Mouse (Mus musculus): ENCODE measurements at regions not wholly inside any gene's neighbourhood (a gene's known extent, or its start where the extent isn't known, plus 50 kb on each side); places are given as distances from the start of the nearest gene placed in this dataset.

DNA sequence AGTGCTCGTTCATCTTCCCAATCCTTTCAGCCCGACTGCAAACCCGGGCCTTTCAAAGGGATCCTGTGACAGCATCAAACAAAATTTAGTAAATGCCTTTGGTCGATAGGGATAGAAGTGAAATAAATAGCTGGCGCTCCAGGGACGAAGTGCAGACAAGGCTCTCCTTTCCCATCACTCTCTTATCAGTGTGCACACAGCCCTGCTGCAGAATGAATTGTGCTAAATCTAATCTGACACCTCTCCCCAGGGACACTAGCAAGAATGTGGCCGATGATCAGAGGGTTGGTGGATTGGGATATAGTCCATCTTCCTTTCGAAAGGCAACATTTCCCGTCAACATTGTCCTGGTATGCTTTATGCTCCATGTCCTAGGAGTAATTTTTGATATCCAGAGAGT, 1372.9 kb upstream of the Tenm4 start:
- no peak overlapping the region for H3K9ac ChIP-seq (ENCODE audit: low read length)
- H3K4me3 ChIP-seq (ENCODE audit: low read depth, low read length), result no peak overlapping the region
- no peak for ATAC-seq
- H3K4me2 ChIP-seq (ENCODE audit: low read length), result no peak overlapping the region
- no peaks in the 10 kb centered on the region for H3K4me1 ChIP-seq (ENCODE audit: control insufficient read depth, insufficient read depth, low read length)
- H3K27me3 ChIP-seq (replicated peaks; ENCODE audit: control insufficient read depth, insufficient read depth, low read length), result no peaks in the 10 kb centered on the region
- 80% methylated on average over 9 of the region's 9 CpGs for WGBS
- H3K36me3 ChIP-seq (ENCODE audit: control insufficient read depth, insufficient read depth, low read length), result no peaks in the 10 kb centered on the region
- peak; percentile 3 for DNase-seq (ENCODE audit: low spot score)
- no peaks in the 10 kb centered on the region for H3K9me3 ChIP-seq (replicated peaks; ENCODE audit: control insufficient read depth, low read length)
- no peak overlapping the region for H3K27ac ChIP-seq (ENCODE audit: low read depth, low read length)

DNA sequence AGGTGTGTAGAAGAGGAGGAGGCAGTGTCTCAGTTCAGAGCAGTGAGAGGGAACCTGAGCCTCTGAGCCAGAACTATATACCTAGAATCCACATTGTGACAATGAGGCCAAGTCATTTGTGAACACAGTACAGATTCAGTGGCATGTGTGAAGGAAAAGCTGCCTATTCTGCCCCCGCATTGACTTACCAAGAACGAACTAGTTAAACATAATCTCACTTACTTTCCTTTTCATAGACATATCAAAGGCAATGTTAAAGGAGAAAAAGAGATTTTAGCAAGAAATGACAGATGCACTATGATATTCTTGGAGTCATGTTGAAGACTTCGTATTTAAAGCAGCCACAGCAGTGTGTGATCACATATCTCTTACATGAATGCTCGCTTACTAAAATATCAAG, 1329.8 kb upstream of the Tenm4 start:
- H3K27me3 ChIP-seq (replicated peaks; ENCODE audit: control insufficient read depth, insufficient read depth, low read length), result no peaks in the 10 kb centered on the region
- ATAC-seq (no peak), DNase-seq (ENCODE audit: low spot score) (no peak)
- 94% methylated on average over 4 of the region's 4 CpGs for WGBS
- no peak overlapping the region for H3K4me2 ChIP-seq (ENCODE audit: low read length)
- H3K27ac ChIP-seq (ENCODE audit: low read depth, low read length), result no peak overlapping the region
- no peaks in the 10 kb centered on the region for H3K9me3 ChIP-seq (replicated peaks; ENCODE audit: control insufficient read depth, low read length)
- H3K4me1 ChIP-seq (ENCODE audit: control insufficient read depth, insufficient read depth, low read length), result no peaks in the 10 kb centered on the region
- no peak overlapping the region for H3K9ac ChIP-seq (ENCODE audit: low read length)
- no peaks in the 10 kb centered on the region for H3K36me3 ChIP-seq (ENCODE audit: control insufficient read depth, insufficient read depth, low read length)
- H3K4me3 ChIP-seq (ENCODE audit: low read depth, low read length), result no peak overlapping the region

DNA sequence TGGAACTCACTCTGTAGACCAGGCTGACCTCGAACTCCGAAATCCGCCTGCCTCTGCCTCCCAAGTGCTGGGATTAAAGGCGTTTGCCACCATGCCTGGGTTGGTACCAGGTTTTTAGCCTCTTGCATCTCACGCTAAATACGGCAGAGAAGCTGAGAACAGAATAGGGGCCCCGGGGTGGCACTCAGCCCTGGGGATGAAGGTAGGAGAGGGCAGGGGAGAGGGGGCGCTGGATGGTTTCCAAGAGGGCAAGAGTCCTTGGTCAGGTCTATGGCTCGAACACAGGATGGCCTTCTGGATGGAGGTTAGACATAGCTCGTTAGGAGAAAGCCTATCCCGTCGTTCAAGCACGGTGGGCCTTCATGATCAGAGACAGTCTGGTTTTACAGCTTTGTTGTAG, 1319.7 kb upstream of the Tenm4 start:
- DNase-seq (ENCODE audit: low spot score) (no peak), ATAC-seq (no peak)
- no peaks in the 10 kb centered on the region for H3K9me3 ChIP-seq (replicated peaks; ENCODE audit: control insufficient read depth, low read length)
- H3K27me3 ChIP-seq (replicated peaks; ENCODE audit: control insufficient read depth, insufficient read depth, low read length), result no peaks in the 10 kb centered on the region
- H3K9ac ChIP-seq (ENCODE audit: low read length), result no peak overlapping the region
- H3K4me2 ChIP-seq (ENCODE audit: low read length), result no peak overlapping the region
- no peak overlapping the region for H3K4me3 ChIP-seq (ENCODE audit: low read depth, low read length)
- no peak overlapping the region for H3K27ac ChIP-seq (ENCODE audit: low read depth, low read length)
- no peaks in the 10 kb centered on the region for H3K4me1 ChIP-seq (ENCODE audit: control insufficient read depth, insufficient read depth, low read length)
- H3K36me3 ChIP-seq (ENCODE audit: control insufficient read depth, insufficient read depth, low read length), result no peaks in the 10 kb centered on the region
- 89% methylated on average over 13 of the region's 13 CpGs for WGBS

DNA sequence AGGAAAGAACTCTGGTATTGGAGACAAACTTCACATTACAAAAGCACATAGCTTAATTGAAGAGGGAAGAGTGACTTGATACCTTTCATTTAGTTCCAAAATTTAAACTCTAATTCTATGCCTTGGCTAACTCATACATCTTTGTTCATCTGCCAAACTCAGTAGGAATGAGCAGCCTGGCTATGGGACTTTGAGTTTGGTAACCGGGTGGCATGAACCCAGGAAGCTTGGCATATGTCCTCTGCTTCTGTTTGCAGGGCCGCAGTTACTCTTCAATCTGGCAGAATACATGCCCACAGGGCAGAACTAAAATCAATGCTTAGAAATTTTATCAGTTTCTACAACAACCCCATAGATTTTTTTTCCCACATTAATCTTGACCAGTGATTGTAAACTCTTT, 1314.4 kb upstream of the Tenm4 start:
- H3K9ac ChIP-seq (ENCODE audit: low read length), result no peak overlapping the region
- no peak overlapping the region for H3K4me3 ChIP-seq (ENCODE audit: low read depth, low read length)
- H3K36me3 ChIP-seq (ENCODE audit: control insufficient read depth, insufficient read depth, low read length), result no peaks in the 10 kb centered on the region
- no peaks in the 10 kb centered on the region for H3K4me1 ChIP-seq (ENCODE audit: control insufficient read depth, insufficient read depth, low read length)
- no peak for ATAC-seq
- no peak overlapping the region for H3K4me2 ChIP-seq (ENCODE audit: low read length)
- H3K9me3 ChIP-seq (replicated peaks; ENCODE audit: control insufficient read depth, low read length), result no peaks in the 10 kb centered on the region
- H3K27me3 ChIP-seq (replicated peaks; ENCODE audit: control insufficient read depth, insufficient read depth, low read length), result no peaks in the 10 kb centered on the region
- 80% methylated on average over 2 of the region's 2 CpGs for WGBS
- DNase-seq (ENCODE audit: low spot score), result peak; percentile 18
- no peak overlapping the region for H3K27ac ChIP-seq (ENCODE audit: low read depth, low read length)

DNA sequence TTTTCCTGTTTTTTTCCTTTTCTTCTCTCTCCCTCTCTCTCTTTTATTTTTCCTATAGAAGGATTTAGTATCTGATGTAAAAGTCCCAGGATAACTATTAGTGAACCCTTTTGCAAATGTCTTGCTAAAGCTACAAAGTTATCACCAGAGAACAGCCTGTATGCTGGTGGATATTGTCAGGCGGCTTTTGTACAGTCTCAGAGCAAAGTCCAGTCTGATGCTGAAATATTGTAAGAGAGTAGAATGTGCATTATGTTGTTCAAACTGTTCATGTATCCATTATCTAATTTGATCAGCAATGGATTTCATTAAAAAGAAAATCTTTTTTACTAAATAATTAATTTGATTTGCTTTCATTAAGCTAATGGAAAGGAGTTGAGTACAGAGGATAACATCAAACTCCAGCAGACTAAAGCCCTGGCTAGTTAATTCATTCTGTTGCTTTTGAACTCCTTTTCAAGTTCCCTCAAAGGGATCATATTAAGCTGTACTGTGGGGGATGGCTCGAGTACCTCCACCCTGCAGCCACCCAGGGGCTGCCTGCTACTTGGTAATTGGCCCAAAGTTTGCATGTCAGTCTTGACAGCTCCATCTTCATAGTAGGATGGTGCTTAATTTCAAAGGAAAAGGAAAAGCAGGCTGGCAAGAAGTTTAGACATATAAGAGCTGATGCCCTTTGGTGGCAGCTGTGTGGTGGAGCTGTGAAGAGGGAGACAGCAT, 1280.2 kb upstream of the Tenm4 start:
- no peaks in the 10 kb centered on the region for H3K27me3 ChIP-seq (replicated peaks; ENCODE audit: control insufficient read depth, insufficient read depth, low read length)
- no peaks in the 10 kb centered on the region for H3K4me1 ChIP-seq (ENCODE audit: control insufficient read depth, insufficient read depth, low read length)
- no peak overlapping the region for H3K4me2 ChIP-seq (ENCODE audit: low read length)
- H3K9me3 ChIP-seq (replicated peaks; ENCODE audit: control insufficient read depth, low read length), result no peaks in the 10 kb centered on the region
- ATAC-seq, result peak; percentile 46; the same call in 1 of the 2 replicates
- H3K36me3 ChIP-seq (ENCODE audit: control insufficient read depth, insufficient read depth, low read length), result no peaks in the 10 kb centered on the region
- no peak overlapping the region for H3K9ac ChIP-seq (ENCODE audit: low read length)
- peak; percentile 38 for DNase-seq (ENCODE audit: low spot score)
- H3K27ac ChIP-seq (ENCODE audit: low read depth, low read length), result no peak overlapping the region
- H3K4me3 ChIP-seq (ENCODE audit: low read depth, low read length), result no peak overlapping the region
- WGBS, result 28% methylated on average over 2 of the region's 2 CpGs

DNA sequence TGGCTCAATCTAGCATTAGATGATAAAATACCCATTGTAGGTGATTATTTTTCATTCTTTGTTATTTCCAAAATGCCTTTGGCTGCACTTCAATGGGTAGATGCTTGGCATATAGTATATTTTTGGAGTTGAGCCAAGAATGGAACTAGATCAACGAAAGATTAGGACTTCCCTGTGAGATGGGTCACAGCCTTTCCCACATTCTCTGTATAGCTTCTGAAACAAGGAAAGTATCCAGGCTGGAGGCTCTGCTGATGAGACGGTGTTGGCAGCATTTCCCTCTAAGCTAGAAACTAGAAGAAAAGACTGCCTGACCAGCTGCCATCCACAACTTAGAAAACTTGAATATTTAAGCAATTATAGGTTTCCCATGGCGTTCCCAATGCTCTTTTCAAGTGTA, 1273.0 kb upstream of the Tenm4 start:
- DNase-seq (ENCODE audit: low spot score), result peak; percentile 51
- peak; percentile 61; the same call in 1 of the 2 replicates for ATAC-seq
- H3K4me1 ChIP-seq (ENCODE audit: control insufficient read depth, insufficient read depth, low read length), result no peaks in the 10 kb centered on the region
- H3K36me3 ChIP-seq (ENCODE audit: control insufficient read depth, insufficient read depth, low read length), result no peaks in the 10 kb centered on the region
- no peaks in the 10 kb centered on the region for H3K27me3 ChIP-seq (replicated peaks; ENCODE audit: control insufficient read depth, insufficient read depth, low read length)
- H3K4me2 ChIP-seq (ENCODE audit: low read length), result no peak overlapping the region
- 0 out of 2 replicates have a peak, but pooled peaks cover 4% of the 10 kb centered on the region for H3K9me3 ChIP-seq (replicated peaks; ENCODE audit: control insufficient read depth, low read length)
- H3K9ac ChIP-seq (ENCODE audit: low read length), result no peak overlapping the region
- WGBS, result 27% methylated on average over 3 of the region's 3 CpGs
- no peak overlapping the region for H3K4me3 ChIP-seq (ENCODE audit: low read depth, low read length)
- H3K27ac ChIP-seq (ENCODE audit: low read depth, low read length), result no peak overlapping the region

DNA sequence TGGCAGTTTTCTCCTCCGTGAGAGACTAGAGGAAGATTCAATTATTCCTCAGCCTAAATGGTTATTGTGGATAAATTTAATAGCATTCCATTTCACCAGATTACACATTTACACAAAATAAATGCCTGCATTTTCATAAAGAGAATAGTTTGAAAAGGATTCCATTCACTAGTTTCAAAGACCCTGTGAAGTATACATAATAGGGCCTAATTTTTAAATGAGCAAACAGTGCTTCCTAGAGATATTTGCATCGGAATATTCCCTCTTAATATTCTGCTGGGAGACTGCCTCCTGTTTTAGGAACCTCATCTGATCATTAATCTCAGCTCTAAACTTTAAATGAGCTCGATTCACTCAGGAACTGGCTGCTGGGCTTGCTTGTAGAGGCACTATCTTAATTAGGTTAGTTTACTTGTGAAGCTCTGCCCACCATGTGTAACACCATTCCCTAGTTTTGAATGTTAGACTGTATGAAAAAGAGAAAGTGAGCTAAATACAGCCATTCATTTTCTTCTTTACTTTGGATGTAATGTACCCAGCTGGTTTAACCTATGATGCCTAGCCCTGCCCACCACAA, 1244.4 kb upstream of the Tenm4 start:
- Histone ChIP-seq H3K27me3 (replicated peaks; ENCODE audit: control insufficient read depth, insufficient read depth, low read length) (no peaks in the 10 kb centered on the region), H3K4me3 (ENCODE audit: low read depth, low read length) (no peak overlapping the region), H3K9me3 (replicated peaks; ENCODE audit: control insufficient read depth, low read length) (no peaks in the 10 kb centered on the region), H3K36me3 (ENCODE audit: control insufficient read depth, insufficient read depth, low read length) (no peaks in the 10 kb centered on the region), H3K27ac (ENCODE audit: low read depth, low read length) (no peak overlapping the region), H3K4me2 (ENCODE audit: low read length) (no peak overlapping the region), H3K9ac (ENCODE audit: low read length) (no peak overlapping the region), H3K4me1 (ENCODE audit: control insufficient read depth, insufficient read depth, low read length) (no peaks in the 10 kb centered on the region)
- ATAC-seq, result peak; percentile 82
- 7% methylated on average over 3 of the region's 3 CpGs for WGBS
- DNase-seq (ENCODE audit: low spot score), result peak; percentile 49

DNA sequence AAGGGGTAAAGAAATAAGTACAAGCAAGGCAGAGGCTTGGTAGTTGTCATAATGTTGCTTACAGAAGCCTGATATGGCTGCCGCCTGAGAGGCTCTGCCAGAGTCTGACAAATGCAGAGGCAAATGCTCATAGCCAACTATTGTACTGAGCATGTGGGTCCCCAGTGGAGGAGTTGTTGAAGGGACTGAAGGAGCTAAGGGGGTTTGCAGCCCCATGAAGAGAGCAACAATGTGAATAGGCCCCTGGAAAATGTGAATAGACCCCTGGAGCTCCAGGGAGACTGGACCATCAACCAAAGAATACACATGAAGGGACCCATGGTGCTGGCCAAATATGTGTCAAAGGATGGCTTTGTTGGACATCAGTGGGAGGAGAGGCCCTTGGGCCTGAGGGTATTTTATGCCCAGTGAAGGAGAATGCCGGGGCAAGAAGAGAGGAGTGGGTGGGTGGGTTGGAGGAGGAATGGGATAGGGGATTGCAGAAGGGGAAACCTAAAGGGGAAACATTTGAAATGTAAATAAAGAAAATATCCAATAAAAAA, 1207.2 kb upstream of the Tenm4 start:
- ATAC-seq, result 0 out of 2 replicates have a peak, but pooled peaks have one; percentile 20
- Histone ChIP-seq H3K27ac (ENCODE audit: low read depth, low read length) (no peak overlapping the region), H3K4me2 (ENCODE audit: low read length) (no peak overlapping the region), H3K27me3 (replicated peaks; ENCODE audit: control insufficient read depth, insufficient read depth, low read length) (no peaks in the 10 kb centered on the region), H3K9ac (ENCODE audit: low read length) (no peak overlapping the region), H3K4me3 (ENCODE audit: low read depth, low read length) (no peak overlapping the region), H3K4me1 (ENCODE audit: control insufficient read depth, insufficient read depth, low read length) (no peaks in the 10 kb centered on the region), H3K36me3 (ENCODE audit: control insufficient read depth, insufficient read depth, low read length) (no peaks in the 10 kb centered on the region), H3K9me3 (replicated peaks; ENCODE audit: control insufficient read depth, low read length) (no peaks in the 10 kb centered on the region)
- DNase-seq (ENCODE audit: low spot score), result no peak
- 48% methylated on average over 2 of the region's 2 CpGs for WGBS

DNA sequence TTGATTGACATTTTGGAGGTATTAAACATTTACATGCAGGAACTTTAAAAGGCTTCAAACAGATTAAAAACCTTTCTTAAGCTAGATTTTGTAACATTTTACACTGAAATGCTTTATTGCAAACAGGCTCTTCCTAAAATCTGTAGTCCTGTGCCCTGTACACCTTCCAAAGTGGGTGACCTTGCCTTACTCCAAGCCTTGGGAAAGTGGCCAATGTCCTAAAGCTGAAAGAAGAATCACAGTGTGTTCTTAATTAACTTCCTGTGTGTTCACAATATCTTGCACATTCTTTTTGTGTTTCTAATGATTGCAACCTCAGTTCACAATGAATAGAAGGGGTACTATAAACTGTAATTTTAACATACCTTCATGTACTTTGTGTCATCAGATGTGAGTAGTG, 1203.4 kb upstream of the Tenm4 start:
- no peak overlapping the region for H3K9ac ChIP-seq (ENCODE audit: low read length)
- H3K4me2 ChIP-seq (ENCODE audit: low read length), result no peak overlapping the region
- no peak for DNase-seq (ENCODE audit: low spot score)
- no peaks in the 10 kb centered on the region for H3K4me1 ChIP-seq (ENCODE audit: control insufficient read depth, insufficient read depth, low read length)
- no peak overlapping the region for H3K4me3 ChIP-seq (ENCODE audit: low read depth, low read length)
- H3K36me3 ChIP-seq (ENCODE audit: control insufficient read depth, insufficient read depth, low read length), result no peaks in the 10 kb centered on the region
- no peaks in the 10 kb centered on the region for H3K9me3 ChIP-seq (replicated peaks; ENCODE audit: control insufficient read depth, low read length)
- H3K27me3 ChIP-seq (replicated peaks; ENCODE audit: control insufficient read depth, insufficient read depth, low read length), result no peaks in the 10 kb centered on the region
- no peak for ATAC-seq
- H3K27ac ChIP-seq (ENCODE audit: low read depth, low read length), result no peak overlapping the region

Measured in forebrain, embryonic 14.5 days (tissue).